Comparison of ENCODE assay signal across 16 mouse cellular contexts in genomic region chr9:123554599-123554998, GRCm38 (mm10). TPM values are rescaled to one million over a fixed set of nuclear protein-coding genes. Genes with fewer than 3 reads are reported as not detected.
DNase-seq lines count a peak whose midpoint lies in the region; ATAC-seq and TF ChIP-seq lines count a peak whose summit lies in the region.
"Had no signal": no experiment of that assay in that cellular context is flagged by ENCODE, and none has a peak within 500 bp of the region (broad histone marks: within the 10 kb centered on the region; RNA-seq: fewer than 3 reads in every experiment).

No protein-coding gene starts in this region.

- H3K4me2 ChIP-seq in forebrain, embryonic 14.5 days (ENCODE audit: low read length) = no peak overlapping the region
- no peak overlapping the region for H3K4me2 ChIP-seq in forebrain, postnatal 0 days (ENCODE audit: low read depth)
- H3K4me2 ChIP-seq: limb, embryonic 13.5 days had no signal

- in situ Hi-C loops in ES-E14 (cut with MboI; ENCODE audit: low sequenced_read_pairs in 2 of 2, unreplicated experiment in 2 of 2) = no loop called here

- 6% methylated on average over 3 of the region's 3 CpGs for WGBS in forebrain, embryonic 14.5 days
- WGBS in forebrain, postnatal 0 days = 22% methylated on average over 3 of the region's 3 CpGs
- 8% methylated on average over 3 of the region's 3 CpGs for WGBS in limb, embryonic 10.5 days

- no peak overlapping the region for H3K4me3 ChIP-seq in forebrain, embryonic 14.5 days (ENCODE audit: low read depth, low read length)
- no peak overlapping the region for H3K4me3 ChIP-seq in forebrain, postnatal 0 days (ENCODE audit: low read depth, low read length)
- H3K4me3 ChIP-seq in ES-E14 (ENCODE audit: insufficient read depth in 1 of 2, low read depth in 1 of 2, low read length in 2 of 2, poor library complexity in 1 of 2, severe bottlenecking in 1 of 2) = no peak overlapping the region
- no peak overlapping the region for H3K4me3 ChIP-seq in limb, embryonic 10.5 days
- H3K4me3 ChIP-seq: limb, embryonic 13.5 days had no signal

- H3K27ac ChIP-seq in forebrain, embryonic 14.5 days (ENCODE audit: low read depth, low read length) = no peak overlapping the region
- no peak overlapping the region for H3K27ac ChIP-seq in forebrain, postnatal 0 days (ENCODE audit: low read depth, low read length)
- no peak overlapping the region for H3K27ac ChIP-seq in ES-E14 (ENCODE audit: insufficient read depth, low read depth, low read length, poor library complexity, severe bottlenecking)
- no peak overlapping the region for H3K27ac ChIP-seq in limb, embryonic 10.5 days
- H3K27ac ChIP-seq: limb, embryonic 13.5 days had no signal

- no peaks in the 10 kb centered on the region for H3K4me1 ChIP-seq in forebrain, embryonic 14.5 days (ENCODE audit: control insufficient read depth, insufficient read depth, low read length)
- no peaks in the 10 kb centered on the region for H3K4me1 ChIP-seq in forebrain, postnatal 0 days (ENCODE audit: insufficient read depth)
- H3K4me1 ChIP-seq in ES-E14 (ENCODE audit: control insufficient read depth in 2 of 2, insufficient read depth in 2 of 2, low read length in 2 of 2, poor library complexity in 1 of 2) = peaks cover 0 to 7% of the 10 kb centered on the region in 2 experiments; a peak in 2 of 4 replicates
- H3K4me1 ChIP-seq in limb, embryonic 10.5 days = peaks cover 9% of the 10 kb centered on the region
- H3K4me1 ChIP-seq: limb, embryonic 13.5 days had no signal

- no peak for TF ChIP-seq CTCF in forebrain, postnatal 0 days (IDR thresholded peaks at IDR 0.05; ENCODE audit: low read depth)

- no peaks in the 10 kb centered on the region for H3K9me3 ChIP-seq in forebrain, embryonic 14.5 days (replicated peaks; ENCODE audit: control insufficient read depth, low read length)
- H3K9me3 ChIP-seq in forebrain, postnatal 0 days (ENCODE audit: low read length) = no peaks in the 10 kb centered on the region
- no peaks in the 10 kb centered on the region for H3K9me3 ChIP-seq in ES-E14 (ENCODE audit: control insufficient read depth, insufficient read depth, low read depth, low read length)
- H3K9me3 ChIP-seq in limb, embryonic 10.5 days (replicated peaks) = no peaks in the 10 kb centered on the region
- H3K9me3 ChIP-seq: limb, embryonic 13.5 days had no signal

- ATAC-seq in forebrain, embryonic 14.5 days = no peak
- ATAC-seq in forebrain, postnatal 0 days = no peak
- ATAC-seq: liver, postnatal 0 days had no signal

- peak; percentile 42 for DNase-seq in forebrain, embryonic 14.5 days (ENCODE audit: low spot score)
- DNase-seq in forebrain, postnatal 0 days = no peak
- DNase-seq in ES-E14 (ENCODE audit: low read depth, low spot score) = peak; percentile 60
- DNase-seq in embryo, embryonic 10 days (ENCODE audit: low spot score) = peak; percentile 71
- DNase-seq in limb, embryonic 10.5 days (ENCODE audit: low spot score) = peak; percentile 50
- DNase-seq in lung, postnatal 36 days = no peak
- no peak for DNase-seq in layer of hippocampus, adult 8-10 months (ENCODE audit: low spot score in 2 of 2)
- no peak for DNase-seq in gastrocnemius, postnatal 10 days
- DNase-seq: kidney, adult 18-20 months; kidney, postnatal 4 days; layer of hippocampus, postnatal 36 days; liver, postnatal 0 days; lung, postnatal 4 days; right cerebral cortex, postnatal 25 days; thymus, adult 2 months had no signal

- no peaks in the 10 kb centered on the region for H3K27me3 ChIP-seq in forebrain, embryonic 14.5 days (replicated peaks; ENCODE audit: control insufficient read depth, insufficient read depth, low read length)
- H3K27me3 ChIP-seq in forebrain, postnatal 0 days (ENCODE audit: insufficient read depth, low read length) = no peaks in the 10 kb centered on the region
- H3K27me3 ChIP-seq in limb, embryonic 10.5 days (ENCODE audit: low read depth, poor library complexity, severe bottlenecking) = no peaks in the 10 kb centered on the region
- H3K27me3 ChIP-seq: limb, embryonic 13.5 days had no signal

- peaks cover 54% of the 10 kb centered on the region for H3K36me3 ChIP-seq in forebrain, embryonic 14.5 days (ENCODE audit: control insufficient read depth, insufficient read depth, low read length)
- peaks cover 63% of the 10 kb centered on the region for H3K36me3 ChIP-seq in forebrain, postnatal 0 days (ENCODE audit: insufficient read depth)
- no peaks in the 10 kb centered on the region for H3K36me3 ChIP-seq in ES-E14 (ENCODE audit: control insufficient read depth, insufficient read depth, low read length, poor library complexity, severe bottlenecking)
- peaks cover 90% of the 10 kb centered on the region for H3K36me3 ChIP-seq in limb, embryonic 10.5 days

- H3K9ac ChIP-seq in forebrain, embryonic 14.5 days (ENCODE audit: low read length) = no peak overlapping the region
- H3K9ac ChIP-seq in forebrain, postnatal 0 days = no peak overlapping the region
- no peak overlapping the region for H3K9ac ChIP-seq in ES-E14 (ENCODE audit: insufficient read depth, low read depth, low read length, poor library complexity, severe bottlenecking)
- H3K9ac ChIP-seq: limb, embryonic 13.5 days; liver, postnatal 0 days had no signal

TF ChIP-seq in ES-E14, 5 proteins besides CTCF, POLR2A, EP300 and RAD21:
- TF ChIP-seq MAFK (IDR thresholded peaks at IDR 0.05; ENCODE audit: insufficient read depth, low read depth, low read length) (no peak), ZNF384 (IDR thresholded peaks at IDR 0.05; ENCODE audit: low read depth, low read length) (no peak), HCFC1 (IDR thresholded peaks at IDR 0.05; ENCODE audit: borderline replicate concordance, insufficient read depth, low read length) (no peak), ZC3H11A (IDR thresholded peaks at IDR 0.05; ENCODE audit: borderline replicate concordance, low read depth, low read length) (no peak), CHD2 (IDR thresholded peaks at IDR 0.05; ENCODE audit: low read depth, low read length) (no peak)

RNA-seq across cellular contexts. Expression of gene Sacm1l, which starts 25.0 kb away (rescaled TPM):
- 46.3 and 56.2 TPM in 2 replicates for polyA plus RNA-seq in forebrain, embryonic 14.5 days (2014; fragmentation: Nextera tagmentation; extraction: Ambion mirVana)
- 38.9 and 45.1 TPM in 2 replicates for total RNA-seq in forebrain, postnatal 0 days (2014; rRNA removed)
- polyA plus RNA-seq in forebrain, postnatal 0 days (2015; fragmentation: Nextera tagmentation; extraction: Ambion mirVana) = 25.1 and 33.1 TPM in 2 replicates
- total RNA-seq in ES-E14 (2012; rRNA removed) = 18.5 and 23.2 TPM in 2 replicates
- polyA plus RNA-seq in limb, embryonic 10.5 days (2016; fragmentation: Nextera tagmentation; extraction: Ambion mirVana) = 39.9 and 45.3 TPM in 2 replicates
- 10 to 100 TPM; 54.6 to 69.3 (median 62.3) TPM for total RNA-seq in layer of hippocampus, adult 8-10 months (2022)
- total RNA-seq in gastrocnemius, postnatal 10 days (2021) = 10 to 100 TPM; 21.7 to 24.0 TPM

Comparison
In these comparisons a context has a peak if more than half of its experiments do, and no peak if none do; other contexts are left out.
1. DNase-seq: peak in forebrain, embryonic 14.5 days (single experiment), ES-E14 (single experiment), embryo, embryonic 10 days (single experiment) and limb, embryonic 10.5 days (single experiment); none in forebrain, postnatal 0 days (single experiment), lung, postnatal 36 days (single experiment), layer of hippocampus, adult 8-10 months (0 of 2) and gastrocnemius, postnatal 10 days (single experiment).